20 mouse cellular contexts compared by ENCODE assay signal in genomic region chr19:42141998-42142397, GRCm38 (mm10).
"Had no signal": no experiment of that assay in that cellular context is flagged by ENCODE, and none has a peak within 500 bp of the region (broad histone marks: within the 10 kb centered on the region; RNA-seq: fewer than 3 reads in every experiment).

No protein-coding gene starts in this region.

- H3K9ac ChIP-seq: liver, embryonic 15.5 days; lung, embryonic 15.5 days; midbrain, embryonic 12.5 days; midbrain, embryonic 15.5 days; neural tube, embryonic 12.5 days; neural tube, embryonic 15.5 days had no signal

- H3K27me3 ChIP-seq: lung, embryonic 15.5 days; megakaryocyte, embryonic 14.5 days; midbrain, embryonic 15.5 days had no signal

- H3K9me3 ChIP-seq: liver, embryonic 15.5 days; lung, embryonic 15.5 days; megakaryocyte, embryonic 14.5 days; midbrain, embryonic 12.5 days; midbrain, embryonic 15.5 days; neural tube, embryonic 12.5 days; neural tube, embryonic 15.5 days had no signal

- H3K27ac ChIP-seq: kidney, postnatal 0 days; layer of hippocampus, adult 2 months; left cerebral cortex, adult 2 months; liver, embryonic 15.5 days; lung, embryonic 15.5 days; midbrain, embryonic 12.5 days; midbrain, embryonic 15.5 days; neural tube, embryonic 12.5 days; neural tube, embryonic 15.5 days had no signal

- H3K4me2 ChIP-seq: liver, embryonic 15.5 days; lung, embryonic 15.5 days; midbrain, embryonic 12.5 days; midbrain, embryonic 15.5 days; neural tube, embryonic 12.5 days; neural tube, embryonic 15.5 days had no signal

- H3K36me3 ChIP-seq: liver, embryonic 15.5 days; lung, embryonic 15.5 days; midbrain, embryonic 12.5 days; midbrain, embryonic 15.5 days; neural tube, embryonic 12.5 days; neural tube, embryonic 15.5 days had no signal

- ATAC-seq: midbrain, embryonic 15.5 days had no signal

- H3K4me3 ChIP-seq: layer of hippocampus, adult 2 months; left cerebral cortex, adult 2 months; liver, embryonic 15.5 days; lung, embryonic 15.5 days; megakaryocyte, embryonic 14.5 days; midbrain, embryonic 12.5 days; midbrain, embryonic 15.5 days; neural tube, embryonic 12.5 days; neural tube, embryonic 15.5 days had no signal

- DNase-seq: kidney, adult 2 months; kidney, postnatal 25 days; layer of hippocampus, postnatal 36 days; lung, adult 18-20 months; lung, postnatal 10 days; lung, postnatal 36 days; retina, postnatal 1 day; right cerebral cortex, postnatal 25 days; spleen, adult 18-20 months; thymus, postnatal 25 days had no signal
